Mouse (Mus musculus): ENCODE measurements at regions not wholly inside any gene's neighbourhood (a gene's known extent, or its start where the extent isn't known, plus 50 kb on each side); places are given as distances from the start of the nearest gene placed in this dataset.

- intact Hi-C loops (cut with DNase I) = no loop called here
Measured at GRCm38 (mm10) chr1:51647955-51648354, 169.7 kb upstream of the Nabp1 start.

- intact Hi-C loops (cut with DNase I) = loop anchor here (2.0 kb wide), 1 partner anchor 354 kb away; no protein-coding TSS in a partner anchor
Measured at GRCm38 (mm10) chr1:51644399-51644798, 166.2 kb upstream of the Nabp1 start.

- intact Hi-C loops (cut with DNase I) = loop anchor here (2.0 kb wide), 1 partner anchor 355 kb away; no protein-coding TSS in a partner anchor
Measured at GRCm38 (mm10) chr1:51643640-51644039, 165.4 kb upstream of the Nabp1 start.

- intact Hi-C loops (cut with DNase I) = no loop called here
Measured at GRCm38 (mm10) chr1:51638519-51639302, 160.5 kb upstream of the Nabp1 start.

- intact Hi-C loops (cut with DNase I) = no loop called here
Measured at GRCm38 (mm10) chr1:51635881-51636515, 157.8 kb upstream of the Nabp1 start.

- intact Hi-C loops (cut with DNase I) = no loop called here
Measured at GRCm38 (mm10) chr1:51633795-51634194, 155.6 kb upstream of the Nabp1 start.

- intact Hi-C loops (cut with DNase I) = no loop called here
Measured at GRCm38 (mm10) chr1:51632851-51633250, 154.6 kb upstream of the Nabp1 start.

GRCm38 (mm10) chr1:51629848-51630247, 151.6 kb upstream of the Nabp1 start:
- intact Hi-C loops (cut with DNase I) = no loop called here

- intact Hi-C loops (cut with DNase I) = no loop called here
Measured at GRCm38 (mm10) chr1:51628137-51628793, 150.0 kb upstream of the Nabp1 start.

- intact Hi-C loops (cut with DNase I) = no loop called here
Measured at GRCm38 (mm10) chr1:51626303-51626702, 148.1 kb upstream of the Nabp1 start.

GRCm38 (mm10) chr1:51625079-51625478, 146.9 kb upstream of the Nabp1 start:
- intact Hi-C loops (cut with DNase I) = no loop called here

GRCm38 (mm10) chr1:51624551-51624950, 146.3 kb upstream of the Nabp1 start:
- intact Hi-C loops (cut with DNase I) = no loop called here

- intact Hi-C loops (cut with DNase I) = no loop called here
Measured at GRCm38 (mm10) chr1:51622986-51623385, 144.8 kb upstream of the Nabp1 start.

GRCm38 (mm10) chr1:51622181-51622862, 144.1 kb upstream of the Nabp1 start:
- intact Hi-C loops (cut with DNase I) = no loop called here

GRCm38 (mm10) chr1:51621062-51621461, 142.8 kb upstream of the Nabp1 start:
- intact Hi-C loops (cut with DNase I) = no loop called here

GRCm38 (mm10) chr1:51617502-51618251, 139.5 kb upstream of the Nabp1 start:
- intact Hi-C loops (cut with DNase I) = no loop called here

GRCm38 (mm10) chr1:51616091-51616490, 137.9 kb upstream of the Nabp1 start:
- intact Hi-C loops (cut with DNase I) = no loop called here

- intact Hi-C loops (cut with DNase I) = no loop called here
Measured at GRCm38 (mm10) chr1:51615523-51615922, 137.3 kb upstream of the Nabp1 start.

- intact Hi-C loops (cut with DNase I) = no loop called here
Measured at GRCm38 (mm10) chr1:51614700-51615099, 136.5 kb upstream of the Nabp1 start.

- intact Hi-C loops (cut with DNase I) = no loop called here
Measured at GRCm38 (mm10) chr1:51609295-51609694, 131.1 kb upstream of the Nabp1 start.

GRCm38 (mm10) chr1:51607437-51607855, 129.2 kb upstream of the Nabp1 start:
- intact Hi-C loops (cut with DNase I) = no loop called here
